Mouse (Mus musculus) ES-E14 (cell line): ENCODE data around the gene Lrrc41. TPM values are rescaled to one million over a fixed set of nuclear protein-coding genes. Genes with fewer than 3 reads are reported as not detected.
A peak's percentile ranks its signal among the peaks of the same experiment; 100 is the strongest.

Source experiments
- DNase-seq: peaks from one replicate; pipeline ENCODE4 v3.0.0-alpha.2; 2013; ENCODE audit warnings: low read depth, low spot score
- H3K27ac ChIP-seq: 2 replicates; pipeline ENCODE4 v1.5.1; 2012; ENCODE audit warnings: low read depth, mild to moderate bottlenecking, low read length, moderate library complexity, mixed read lengths; ENCODE audit not compliant: poor library complexity, insufficient read depth, severe bottlenecking
- H3K36me3 ChIP-seq: 2 replicates; pipeline ENCODE4 v1.6.1; 2012; ENCODE audit warnings: mild to moderate bottlenecking, low read length, moderate library complexity, mixed read lengths; ENCODE audit not compliant: control insufficient read depth, poor library complexity, insufficient read depth, severe bottlenecking
- H3K4me1 ChIP-seq, 2 experiments: fragments of 150-350 bp in 1 of 2; sonication (generic) in 1 of 2; 2 replicates each; pipeline ENCODE4 v1.6.1; 2012; ENCODE audit warnings: low read length in 2 of 2, mild to moderate bottlenecking in 1 of 2, mixed read lengths in 1 of 2; ENCODE audit not compliant: control insufficient read depth in 2 of 2, insufficient read depth in 2 of 2, poor library complexity in 1 of 2
- H3K4me3 ChIP-seq, 2 experiments: fragments of 150-350 bp in 1 of 2; sonication (generic) in 1 of 2; 2 replicates each; pipeline ENCODE4 v1.5.1; 2012; ENCODE audit warnings: low read length in 2 of 2, low read depth in 1 of 2, mild to moderate bottlenecking in 1 of 2, mixed read lengths in 1 of 2; ENCODE audit not compliant: insufficient read depth in 1 of 2, poor library complexity in 1 of 2, severe bottlenecking in 1 of 2
- H3K9ac ChIP-seq: 2 replicates; pipeline ENCODE4 v1.6.1; 2012; ENCODE audit warnings: low read depth, mild to moderate bottlenecking, low read length, mixed read lengths; ENCODE audit not compliant: poor library complexity, insufficient read depth, severe bottlenecking
- H3K9me3 ChIP-seq: fragments of 150-350 bp; sonication (generic); 2 replicates; pipeline ENCODE4 v1.6.1; 2012; ENCODE audit warnings: low read depth, mild to moderate bottlenecking, low read length; ENCODE audit not compliant: control insufficient read depth, insufficient read depth
- CHD2 ChIP-seq: IDR thresholded peaks from 2 replicates; pipeline ENCODE4 v1.6.1; 2014; ENCODE audit warnings: mild to moderate bottlenecking, low read depth, low read length, inconsistent platforms
- HCFC1 ChIP-seq: IDR thresholded peaks from 2 replicates; pipeline ENCODE4 v1.6.1; 2012; ENCODE audit warnings: low read length, inconsistent platforms, borderline replicate concordance; ENCODE audit not compliant: insufficient read depth
- MAFK ChIP-seq: IDR thresholded peaks from 2 replicates; pipeline ENCODE4 v1.6.1; 2014; ENCODE audit warnings: mild to moderate bottlenecking, low read depth, low read length, inconsistent platforms; ENCODE audit not compliant: insufficient read depth
- ZC3H11A ChIP-seq: IDR thresholded peaks from 2 replicates; pipeline ENCODE4 v1.6.1; 2012; ENCODE audit warnings: low read depth, mild to moderate bottlenecking, inconsistent platforms, low read length, borderline replicate concordance
- ZNF384 ChIP-seq: IDR thresholded peaks from 2 replicates; pipeline ENCODE4 v1.6.1; 2012; ENCODE audit warnings: low read depth, low read length, inconsistent platforms
- in situ Hi-C, 2 experiments: fragments of 600-800 bp; cut with MboI; formaldehyde crosslinking; loops; one replicate each; pipeline ENCODE4 v1.15.1; 2025; ENCODE audit warnings: low sequenced_read_pairs in 2 of 2, inconsistent platforms in 1 of 2; ENCODE audit not compliant: unreplicated experiment in 2 of 2
- total RNA-seq: library from RNA; depleted of rRNA; stranded (reverse); fragments of 300-350 nt; gene quantifications from 2 replicates; pipeline ENCODE4 v1.2.3, GENCODE M21; 2012

Lrrc41 gene
- total RNA-seq, 1 experiment = 42.0 TPM

DNA sequence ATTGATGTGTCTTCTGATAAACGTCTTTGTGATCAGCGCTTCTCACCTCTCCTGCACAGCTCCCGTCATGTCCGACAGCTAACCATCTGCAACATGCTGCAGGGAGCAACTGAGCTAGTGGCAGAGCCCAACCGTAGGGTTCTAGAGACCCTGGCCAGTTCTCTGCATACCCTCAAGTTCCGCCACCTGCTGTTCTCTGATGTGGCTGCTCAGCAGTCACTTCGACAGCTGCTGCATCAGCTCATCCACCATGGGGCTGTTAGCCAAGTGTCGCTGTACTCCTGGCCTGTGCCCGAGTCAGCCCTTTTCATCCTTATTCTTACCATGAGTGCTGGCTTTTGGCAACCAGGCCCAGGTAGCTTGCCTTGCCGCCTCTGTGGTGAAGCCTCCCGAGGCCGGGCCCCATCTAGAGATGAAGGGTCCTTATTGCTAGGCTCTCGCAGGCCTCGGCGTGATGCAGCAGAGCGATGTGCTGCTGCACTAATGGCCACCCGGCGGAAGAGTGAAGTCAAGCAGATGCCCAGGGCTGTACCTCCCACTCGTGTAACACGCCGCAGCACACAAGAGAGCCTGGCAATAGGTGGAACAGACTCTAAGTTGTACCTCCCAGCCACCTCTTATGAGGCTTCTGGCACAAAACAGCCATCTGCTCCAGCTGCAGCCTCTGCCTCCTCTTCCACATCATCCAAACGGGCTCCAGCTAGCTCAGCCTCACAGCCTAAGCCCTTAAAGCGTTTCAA, 13.6 kb downstream of the Lrrc41 start:
- Histone ChIP-seq H3K4me3 (peak overlapping the region; percentile 4 to 22; a peak in 2 of 4 replicates), H3K36me3 (no peaks in the 10 kb centered on the region; the same call in 1 of the 2 replicates)
- in situ Hi-C loops = no loop called here

DNA sequence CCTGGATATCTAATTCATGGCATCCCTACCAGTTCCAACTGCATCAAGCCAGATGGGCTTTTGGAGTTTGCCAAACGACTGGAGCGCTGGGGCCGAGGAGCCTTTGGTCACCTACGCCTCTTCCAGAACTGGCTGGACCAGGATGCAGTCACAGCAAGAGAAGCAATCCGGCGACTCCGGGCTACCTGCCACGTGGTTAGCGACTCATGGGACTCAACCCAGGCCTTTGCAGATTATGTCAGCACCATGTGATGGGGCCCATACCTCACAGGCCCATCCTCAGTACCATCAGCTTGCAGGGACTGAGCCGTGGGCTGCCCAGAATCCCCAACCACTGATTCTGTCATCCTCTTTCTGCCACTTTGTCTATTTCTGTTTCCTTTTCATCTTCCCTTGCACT, 21.2 kb downstream of the Lrrc41 start:
- TF ChIP-seq CHD2 (no peak), HCFC1 (no peak), ZC3H11A (no peak), MAFK (no peak), ZNF384 (no peak)
- Histone ChIP-seq H3K36me3 (peaks cover 40% of the 10 kb centered on the region), H3K9ac (no peak overlapping the region), H3K4me1 (no peaks in the 10 kb centered on the region), H3K27ac (no peak overlapping the region), H3K9me3 (no peaks in the 10 kb centered on the region), H3K4me3 (no peak overlapping the region)
- in situ Hi-C loops = no loop called here
- no peak for DNase-seq

More for the DNA sequence above, 13.6 kb downstream of the Lrrc41 start:
- no peaks in the 10 kb centered on the region for H3K9me3 ChIP-seq
- no peaks in the 10 kb centered on the region; a peak in 1 of 4 replicates for H3K4me1 ChIP-seq
- no peak for DNase-seq
- TF ChIP-seq MAFK (no peak), ZC3H11A (no peak), CHD2 (no peak), ZNF384 (no peak), HCFC1 (no peak)
- H3K27ac ChIP-seq = no peak overlapping the region
- H3K9ac ChIP-seq = no peak overlapping the region

DNA sequence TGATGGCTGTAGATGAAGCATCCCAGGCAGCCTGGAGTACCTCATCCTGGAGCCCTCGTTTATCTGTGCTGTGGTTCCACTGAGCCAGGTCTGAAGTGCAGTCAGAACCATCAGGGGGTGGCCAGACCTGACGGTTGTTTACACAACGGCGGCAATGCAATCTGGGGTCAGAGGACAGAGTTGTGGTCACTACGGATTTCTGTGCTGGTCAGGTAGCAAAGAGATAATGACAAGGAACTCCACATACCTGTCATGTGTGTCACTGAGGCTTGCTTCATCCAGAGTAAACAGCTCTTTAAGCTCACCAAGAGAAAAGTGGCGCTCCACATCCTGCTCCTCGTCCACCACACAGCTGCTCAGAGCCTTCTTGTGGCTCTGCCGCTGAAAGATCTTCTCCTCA, 22.1 kb downstream of the Lrrc41 start:
- TF ChIP-seq ZC3H11A = no peak
- no peak for TF ChIP-seq CHD2
- TF ChIP-seq HCFC1 = no peak
- no peak for TF ChIP-seq MAFK
- TF ChIP-seq ZNF384 = no peak
- DNase-seq = no peak
- in situ Hi-C loops = no loop called here
- Histone ChIP-seq H3K9me3 (no peaks in the 10 kb centered on the region), H3K4me1 (no peaks in the 10 kb centered on the region), H3K4me3 (no peak overlapping the region), H3K36me3 (peaks cover 42% of the 10 kb centered on the region), H3K27ac (no peak overlapping the region), H3K9ac (no peak overlapping the region)

DNA sequence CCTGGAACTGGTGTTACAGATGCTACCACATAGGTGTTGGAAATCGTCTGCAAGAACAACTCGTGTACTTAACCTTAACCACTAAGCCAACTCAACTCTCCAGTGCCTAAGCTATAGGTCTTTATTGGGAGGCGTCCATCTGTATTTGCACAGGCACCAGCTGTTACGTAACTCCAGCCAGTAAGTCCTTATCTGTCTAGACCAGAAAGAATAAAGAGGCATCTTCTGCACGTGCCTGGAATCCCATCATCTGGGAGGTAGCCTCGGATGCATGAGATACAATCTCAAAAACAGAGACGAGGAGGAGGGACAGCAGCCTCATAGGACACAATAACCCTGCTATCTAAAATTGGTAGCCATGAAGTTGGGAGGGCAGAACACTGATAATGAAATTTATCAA, 25.9 kb downstream of the Lrrc41 start:
- H3K27ac ChIP-seq = no peak overlapping the region
- in situ Hi-C loops = no loop called here
- TF ChIP-seq CHD2 (no peak), HCFC1 (no peak), MAFK (no peak), ZC3H11A (no peak), ZNF384 (no peak)
- H3K4me3 ChIP-seq = no peak overlapping the region
- DNase-seq = no peak
- no peak overlapping the region for H3K9ac ChIP-seq
- H3K36me3 ChIP-seq = peaks cover 40% of the 10 kb centered on the region
- no peaks in the 10 kb centered on the region for H3K4me1 ChIP-seq
- no peaks in the 10 kb centered on the region for H3K9me3 ChIP-seq

DNA sequence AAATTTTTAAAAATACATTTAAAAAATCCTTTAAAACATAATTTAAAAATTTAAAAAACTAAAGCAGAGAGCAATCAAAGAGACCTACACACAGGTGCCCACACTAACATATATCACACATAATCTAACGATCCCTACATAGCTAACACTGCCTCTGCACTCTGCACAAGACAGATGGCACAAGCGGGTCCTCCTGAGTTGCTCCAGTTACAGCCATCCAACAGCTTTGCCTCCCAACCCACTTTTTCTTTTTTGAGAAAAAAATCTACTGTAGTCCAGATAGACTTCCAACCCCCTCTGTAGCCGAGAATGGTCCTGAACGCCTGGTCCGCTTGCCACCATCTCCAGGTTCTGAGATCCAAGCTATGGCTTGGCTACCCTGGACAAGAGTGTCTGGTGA, 30.2 kb downstream of the Lrrc41 start:
- no peak for DNase-seq
- in situ Hi-C loops = no loop called here
- Histone ChIP-seq H3K27ac (no peak overlapping the region), H3K36me3 (peaks cover 16% of the 10 kb centered on the region), H3K9ac (no peak overlapping the region), H3K4me3 (no peak overlapping the region), H3K9me3 (no peaks in the 10 kb centered on the region), H3K4me1 (no peaks in the 10 kb centered on the region)
- TF ChIP-seq CHD2 = no peak
- no peak for TF ChIP-seq ZC3H11A
- TF ChIP-seq MAFK = no peak
- TF ChIP-seq HCFC1 = no peak
- TF ChIP-seq ZNF384 = no peak
